Mouse (Mus musculus) layer of hippocampus, adult 11-12 months (tissue): ENCODE data around the gene Slc35d1.

Source experiments
- DNase-seq: peaks from one replicate; pipeline ENCODE4 v3.0.0; 2022; ENCODE audit warnings: low spot score

Gene Slc35d1

GRCm38 (mm10) chr4:103214925-103215820, at the start of gene Slc35d1:
TSS of gene Slc35d1 (minus strand) at chr4:103215164.
- peak; percentile 74 for DNase-seq

- no peak for DNase-seq
Measured at GRCm38 (mm10) chr4:103263812-103264396, 48.9 kb upstream of the Slc35d1 start.

- DNase-seq: no peak
Measured at GRCm38 (mm10) chr4:103263378-103263777, 48.4 kb upstream of the Slc35d1 start.

- no peak for DNase-seq
Measured at GRCm38 (mm10) chr4:103258817-103259216, 43.9 kb upstream of the Slc35d1 start.

- no peak for DNase-seq
Measured at GRCm38 (mm10) chr4:103253846-103254245, 38.9 kb upstream of the Slc35d1 start.

GRCm38 (mm10) chr4:103249436-103250085, 34.6 kb upstream of the Slc35d1 start:
- DNase-seq: no peak

GRCm38 (mm10) chr4:103247813-103248212, 32.8 kb upstream of the Slc35d1 start:
- no peak for DNase-seq

- no peak for DNase-seq
Measured at GRCm38 (mm10) chr4:103247249-103247648, 32.3 kb upstream of the Slc35d1 start.

- no peak for DNase-seq
Measured at GRCm38 (mm10) chr4:103232156-103232555, 17.2 kb upstream of the Slc35d1 start.

GRCm38 (mm10) chr4:103222854-103223253, 7.9 kb upstream of the Slc35d1 start:
- DNase-seq: no peak

GRCm38 (mm10) chr4:103221789-103222188, 6.8 kb upstream of the Slc35d1 start:
- no peak for DNase-seq

- DNase-seq: no peak
Measured at GRCm38 (mm10) chr4:103219011-103219410, 4.0 kb upstream of the Slc35d1 start.

- no peak for DNase-seq
Measured at GRCm38 (mm10) chr4:103216046-103216445, 1.1 kb upstream of the Slc35d1 start.

GRCm38 (mm10) chr4:103214498-103214924, 453 bp downstream of the Slc35d1 start:
- peak; percentile 73 for DNase-seq

GRCm38 (mm10) chr4:103213859-103214497, 986 bp downstream of the Slc35d1 start:
- DNase-seq: peak; percentile 17

GRCm38 (mm10) chr4:103208553-103208952, 6.4 kb downstream of the Slc35d1 start:
- no peak for DNase-seq

GRCm38 (mm10) chr4:103203646-103204045, 11.3 kb downstream of the Slc35d1 start:
- no peak for DNase-seq

- DNase-seq: no peak
Measured at GRCm38 (mm10) chr4:103200046-103200445, 14.9 kb downstream of the Slc35d1 start.

- no peak for DNase-seq
Measured at GRCm38 (mm10) chr4:103199086-103199485, 15.9 kb downstream of the Slc35d1 start.

- no peak for DNase-seq
Measured at GRCm38 (mm10) chr4:103197401-103197800, 17.6 kb downstream of the Slc35d1 start.

GRCm38 (mm10) chr4:103192421-103192820, 22.5 kb downstream of the Slc35d1 start:
- no peak for DNase-seq
